Mouse (Mus musculus) urinary bladder, postnatal 4 days (tissue): ENCODE measurements around the gene Strbp.

Source experiments
- DNase-seq, 2 experiments: peaks; one replicate each; pipeline ENCODE4 v3.0.0; 2021 to 2022; ENCODE audit warnings: low spot score in 2 of 2

Gene Strbp

GRCm38 (mm10) chr2:37703230-37703954 lies at the start of gene Strbp:
Gene Strbp (minus strand): TSS chr2:37703859.
- DNase-seq, result peak; percentile 91 to 93

DNA sequence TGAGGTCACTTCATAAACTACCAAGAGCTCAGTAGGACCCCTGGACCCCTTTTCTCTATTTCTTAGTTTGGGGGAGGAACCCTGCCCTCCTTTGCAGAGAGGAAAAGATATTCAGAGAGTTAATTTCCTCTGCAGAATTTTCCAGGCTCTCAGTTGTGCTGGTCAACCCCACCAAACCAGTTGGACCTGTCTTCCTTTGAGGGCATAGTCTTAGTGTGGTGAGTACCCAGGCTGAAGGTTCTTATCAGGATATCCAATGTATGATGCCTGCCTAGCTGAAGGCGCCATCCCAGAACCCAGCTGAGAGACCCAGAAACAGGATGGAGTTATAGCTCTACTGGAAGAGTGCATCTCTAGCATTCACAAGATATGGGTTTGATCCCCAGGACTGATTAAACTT lies 47.5 kb upstream of the Strbp start:
- DNase-seq, result no peak

DNA sequence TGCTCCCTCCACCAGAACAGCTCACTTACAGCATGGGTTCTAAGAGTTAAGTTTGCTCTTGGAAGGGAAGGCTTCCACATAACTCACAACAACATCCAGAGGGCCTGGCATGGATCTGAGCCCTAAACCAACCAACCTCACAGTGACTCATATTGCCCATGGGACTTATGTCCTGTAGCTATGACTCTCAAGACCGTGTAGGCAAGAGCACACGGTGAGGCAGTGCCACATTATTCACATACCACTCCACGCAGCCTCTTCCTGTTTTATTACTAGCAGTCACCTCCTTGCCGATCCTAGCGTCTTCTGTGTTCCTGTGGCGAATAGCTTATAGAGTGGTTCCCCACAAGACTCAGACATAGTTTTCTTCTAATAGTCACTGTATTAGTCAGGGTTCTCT lies 45.7 kb upstream of the Strbp start:
- DNase-seq, result no peak

- no peak for DNase-seq
Observed at GRCm38 (mm10) chr2:37748442-37749066, 44.9 kb upstream of the Strbp start.

GRCm38 (mm10) chr2:37747909-37748308 lies 44.2 kb upstream of the Strbp start:
- DNase-seq, result no peak

- no peak for DNase-seq
Observed at GRCm38 (mm10) chr2:37746293-37747049, 42.8 kb upstream of the Strbp start.

GRCm38 (mm10) chr2:37744773-37745395 lies 41.2 kb upstream of the Strbp start:
- DNase-seq, result no peak

GRCm38 (mm10) chr2:37741806-37742554 lies 38.3 kb upstream of the Strbp start:
- DNase-seq, result no peak

GRCm38 (mm10) chr2:37735807-37736188 lies 32.1 kb upstream of the Strbp start:
- DNase-seq, result no peak

DNA sequence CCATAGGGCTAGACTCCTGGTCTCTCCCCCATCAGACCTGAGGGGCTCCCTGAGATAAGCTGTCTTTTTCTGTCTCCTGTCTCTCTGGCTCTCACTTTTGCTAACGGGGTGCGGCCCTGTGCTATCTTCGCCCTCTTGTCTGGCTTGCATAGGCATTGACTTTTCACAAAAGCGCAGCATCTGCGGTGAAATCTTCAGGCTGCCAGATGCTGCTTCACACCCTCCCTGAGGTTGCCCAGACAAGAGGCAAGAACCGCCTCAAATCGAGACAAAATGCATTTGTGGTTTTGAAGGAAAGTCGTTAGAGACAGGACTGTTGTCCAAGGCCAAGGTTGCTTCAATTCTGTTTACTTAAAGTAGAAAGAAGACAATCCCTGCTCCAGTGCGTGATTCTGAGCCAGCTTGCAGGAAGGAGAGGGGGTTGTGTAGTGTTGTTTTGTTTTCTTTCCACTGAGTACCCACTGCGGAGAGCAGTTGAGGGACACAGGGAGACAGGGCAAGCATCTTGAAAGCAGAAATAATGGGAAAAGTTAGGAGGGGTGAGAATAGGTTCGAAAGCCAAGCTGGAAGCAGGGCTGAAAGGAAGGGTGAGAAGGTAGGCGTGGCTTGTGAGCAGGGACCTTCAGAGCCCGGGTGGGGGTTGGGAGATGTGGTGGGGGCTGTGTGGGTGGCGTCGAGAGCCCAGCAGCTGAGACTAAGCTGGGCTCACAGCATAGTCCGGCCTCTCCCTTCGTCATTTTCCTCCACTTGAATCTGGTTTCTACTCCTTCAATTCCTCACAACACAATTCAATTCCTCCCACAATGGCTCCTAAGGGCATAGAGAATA lies 31.5 kb upstream of the Strbp start:
- no peak for DNase-seq

- DNase-seq, result no peak
Observed at GRCm38 (mm10) chr2:37731241-37731801, 27.7 kb upstream of the Strbp start.

GRCm38 (mm10) chr2:37724231-37724630 lies 20.6 kb upstream of the Strbp start:
- DNase-seq, result no peak

GRCm38 (mm10) chr2:37723501-37724090 lies 19.9 kb upstream of the Strbp start:
- no peak for DNase-seq

GRCm38 (mm10) chr2:37722674-37723465 lies 19.2 kb upstream of the Strbp start:
- DNase-seq, result no peak

- DNase-seq, result no peak
Observed at GRCm38 (mm10) chr2:37716266-37716665, 12.6 kb upstream of the Strbp start.

GRCm38 (mm10) chr2:37715364-37715763 lies 11.7 kb upstream of the Strbp start:
- DNase-seq, result no peak

DNA sequence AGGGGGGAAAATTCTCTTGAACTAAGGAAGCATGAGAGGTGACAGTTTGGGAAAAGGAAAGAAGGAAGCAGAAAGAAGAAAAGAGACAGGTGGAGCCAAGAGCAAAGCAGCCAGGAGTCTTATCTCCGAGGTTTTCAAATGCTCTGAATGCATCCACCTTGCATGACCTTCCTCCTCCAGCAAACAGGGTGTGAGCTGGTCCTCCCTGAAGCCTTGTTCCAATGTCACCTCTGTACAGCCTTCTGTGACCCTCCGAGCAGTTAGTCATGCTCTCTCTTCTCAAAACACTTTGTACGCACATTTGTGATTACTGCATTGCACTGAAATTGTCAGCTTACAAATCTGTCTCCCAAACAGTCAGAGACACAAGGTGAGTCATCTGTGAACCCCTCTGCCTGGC lies 9.4 kb upstream of the Strbp start:
- no peak for DNase-seq

DNA sequence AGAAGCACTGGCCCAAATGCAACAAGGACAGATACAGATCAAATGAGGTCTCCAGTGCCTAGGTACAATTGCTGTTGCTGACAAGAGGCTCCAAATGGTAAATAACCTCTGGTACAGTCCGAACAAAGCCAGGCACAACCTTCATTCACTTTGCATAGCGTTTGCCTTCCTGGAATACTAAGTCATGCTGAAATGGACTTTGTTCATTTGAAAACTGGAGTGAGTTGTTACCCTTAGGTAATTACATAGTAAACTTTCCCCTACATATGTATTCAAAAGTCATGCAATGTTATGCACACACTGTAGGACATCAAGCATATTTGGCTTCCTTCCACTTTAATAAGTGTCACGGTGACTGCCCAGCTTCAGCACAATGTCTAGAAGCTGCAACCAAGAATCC lies 5.2 kb upstream of the Strbp start:
- no peak for DNase-seq

DNA sequence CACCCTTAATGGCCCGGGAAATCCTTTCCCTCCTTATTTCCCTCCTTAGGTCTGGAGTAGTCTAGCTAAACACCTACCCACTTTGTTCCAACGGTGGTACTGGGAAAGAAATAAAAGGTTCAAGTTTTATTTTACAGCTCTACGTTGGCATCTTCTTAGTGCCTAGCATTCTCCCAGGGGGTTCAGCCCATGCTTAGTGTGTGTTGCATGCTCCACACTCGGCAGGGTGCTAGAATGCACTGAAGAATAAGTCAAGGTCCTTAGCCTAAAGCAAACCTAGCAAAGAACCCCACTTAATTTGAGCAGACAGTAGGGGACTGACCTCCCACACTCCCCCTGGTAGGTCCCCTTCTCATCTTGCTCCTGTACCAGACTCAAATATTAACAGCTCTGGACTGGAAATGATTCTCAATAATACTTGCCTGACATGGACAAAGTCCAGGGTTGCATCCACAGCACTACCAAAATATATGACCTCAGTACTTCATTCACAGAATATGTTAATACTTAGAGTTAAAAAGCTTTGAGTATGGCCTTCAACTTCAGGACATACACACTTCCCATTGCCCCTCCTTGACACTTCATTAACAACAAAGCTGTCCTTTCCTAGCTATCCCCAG lies 592 bp upstream of the Strbp start:
- DNase-seq, result no peak
